Mouse (Mus musculus) common myeloid progenitor, adult 5-6 weeks (primary cell): ENCODE results near the gene Cfhr2. TPM values are rescaled to one million over a fixed set of nuclear protein-coding genes. Genes with fewer than 3 reads are reported as not detected.
"Not testable (repeated sequence)": the region's sequence is repeated elsewhere in the genome, so short reads cannot be mapped to it uniquely, and the experiment has no call there.

Experiments used
- ATAC-seq: replicated peaks from 2 replicates; pipeline ENCODE4 v1.8.0; 2016; ENCODE audit warnings: low read depth, mild to moderate bottlenecking, moderate TSS enrichment, inconsistent platforms; ENCODE audit not compliant: poor library complexity, severe bottlenecking
- total RNA-seq: library from RNA; stranded (forward); fragments of 200-1000, 187-1606 nt; gene quantifications from 2 replicates; pipeline ENCODE4 v1.2.3, GENCODE M21; 2017

Gene Cfhr2
- total RNA-seq, result not detected in 2 replicates

DNA sequence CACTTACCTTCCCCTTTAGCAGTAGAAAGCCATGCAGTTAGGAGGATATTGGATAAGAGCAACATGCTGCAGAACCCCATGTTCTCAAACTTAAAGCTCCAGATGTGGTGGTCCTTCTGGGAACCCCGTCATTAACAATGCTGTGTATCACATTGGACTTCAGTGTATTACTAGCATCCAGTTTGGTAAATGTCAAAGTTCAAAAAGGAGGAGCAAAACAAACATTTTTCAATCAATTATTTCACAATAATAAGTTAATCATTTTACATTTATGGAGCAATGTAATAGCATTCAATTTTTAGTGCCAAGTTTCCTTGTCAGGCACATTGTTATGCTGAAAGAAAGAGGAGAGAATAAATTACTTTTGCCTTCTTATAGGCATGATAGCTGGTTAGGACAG is at the start of gene Cfhr2:
Gene Cfhr2, minus strand, starts transcription at position 155 of the 400 bp plus-strand sequence.
- ATAC-seq, result no peak

DNA sequence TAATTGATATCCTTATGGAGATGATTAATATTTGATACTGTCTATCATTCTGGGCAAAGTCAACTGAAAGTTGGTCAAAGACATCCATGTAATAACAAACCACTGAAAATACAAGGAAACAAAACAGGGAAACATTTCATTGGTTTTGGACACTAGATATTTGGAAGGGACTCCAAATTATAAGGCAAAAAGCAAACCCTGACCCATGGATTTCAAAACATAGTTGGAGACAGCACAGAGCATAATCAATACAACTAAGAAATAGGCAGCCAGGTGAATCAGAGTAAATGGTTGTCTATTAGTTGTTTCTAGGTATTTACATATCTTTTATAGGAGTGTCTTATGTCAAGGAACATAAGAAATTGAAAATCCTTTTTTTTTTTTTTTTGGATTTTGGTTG is 5.2 kb upstream of the Cfhr2 start:
- ATAC-seq, result no peak

- no peak for ATAC-seq
Observed at GRCm38 (mm10) chr1:139860176-139860575, 1.7 kb upstream of the Cfhr2 start.

DNA sequence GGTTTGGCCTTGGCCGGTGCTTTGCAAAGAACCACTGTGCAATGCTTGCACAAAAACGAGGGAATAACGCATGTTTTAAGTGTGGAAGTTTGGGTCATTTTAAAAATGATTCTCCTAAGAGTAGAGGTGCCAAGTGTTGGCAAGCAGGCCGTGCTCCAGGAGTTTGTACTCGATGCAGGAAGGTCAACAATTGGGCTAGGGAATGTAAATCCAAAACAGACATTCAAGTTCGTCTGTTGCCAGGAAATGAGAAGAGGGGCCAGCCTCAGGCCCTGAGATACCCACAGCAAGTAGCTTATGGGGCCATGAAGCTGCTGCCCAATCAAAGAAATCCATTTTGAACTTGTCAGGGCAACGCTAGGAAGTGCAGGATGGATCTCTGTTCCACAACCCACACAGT is 18.8 kb downstream of the Cfhr2 start:
- ATAC-seq, result no peak

DNA sequence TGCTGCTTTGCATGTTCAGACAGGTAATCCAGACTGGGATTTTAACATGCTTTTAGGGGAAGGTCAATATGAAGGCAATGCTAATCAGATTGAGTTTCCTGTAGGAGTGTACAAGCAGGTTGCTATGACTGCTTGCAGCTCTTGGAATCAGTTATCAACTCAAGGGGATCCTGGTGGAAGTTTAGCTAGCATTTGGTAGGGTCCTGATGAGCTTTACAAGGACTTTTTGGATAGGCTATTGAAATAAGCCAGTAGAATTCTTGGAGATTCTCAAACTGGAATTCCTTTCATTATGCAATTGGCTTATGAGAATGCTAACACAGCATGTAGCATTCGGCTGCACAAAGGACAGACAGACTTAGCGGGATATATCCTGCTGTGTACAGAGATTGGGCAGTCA is 19.2 kb downstream of the Cfhr2 start:
- no peak for ATAC-seq

- ATAC-seq, result no peak
Observed at GRCm38 (mm10) chr1:139808594-139808993, 49.9 kb downstream of the Cfhr2 start.

- ATAC-seq, result no peak
Observed at GRCm38 (mm10) chr1:139781143-139781542, 77.4 kb downstream of the Cfhr2 start, which contains the start of gene Gm4788. Gene Gm4788, minus strand, starts transcription at chr1:139781243.

- not testable (repeated sequence) for ATAC-seq
Observed at GRCm38 (mm10) chr1:139769913-139770312, 88.6 kb downstream of the Cfhr2 start.

Other genes starting within 250 kb of the Cfhr2 start
- gene Gm4788, start 77.5 kb downstream of the Cfhr2 start, total RNA-seq, result not detected in 2 replicates